Mouse (Mus musculus): ENCODE data around the gene Ell3. TPM values are rescaled to one million over a fixed set of nuclear protein-coding genes. Genes with fewer than 3 reads are reported as not detected.

The Ell3 gene
- polyA plus RNA-seq, 1 experiment from 2014 or later: 3.5 TPM

DNA sequence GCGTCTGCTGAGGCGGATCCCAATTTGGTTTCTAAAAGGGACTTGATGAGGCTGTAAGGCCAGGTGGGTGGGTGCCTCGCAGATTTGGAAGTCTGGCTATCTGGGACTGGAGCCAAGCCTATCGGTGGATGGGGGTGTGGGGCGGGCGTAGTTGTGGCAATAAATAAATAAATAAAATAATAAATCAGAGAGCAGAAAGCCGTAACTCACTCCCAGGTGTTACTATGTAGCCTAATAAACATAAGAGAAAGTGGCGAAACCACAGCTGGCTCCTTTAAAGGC lies 1.1 kb downstream of the Ell3 start:
- Histone ChIP-seq H3K4me1 (peaks cover 25% of the 10 kb centered on the region), H3K27ac (no peak overlapping the region), H3K4me3 (peak overlapping the region; percentile 70), H3K27me3 (ENCODE audit: insufficient read depth, poor library complexity, severe bottlenecking) (peaks cover 15% of the 10 kb centered on the region), H3K9me3 (no peaks in the 10 kb centered on the region), H3K36me3 (peaks cover 15% of the 10 kb centered on the region)
- no peak for DNase-seq (ENCODE audit: low spot score)
- WGBS: 24% methylated on average over 8 of the region's 8 CpGs

DNA sequence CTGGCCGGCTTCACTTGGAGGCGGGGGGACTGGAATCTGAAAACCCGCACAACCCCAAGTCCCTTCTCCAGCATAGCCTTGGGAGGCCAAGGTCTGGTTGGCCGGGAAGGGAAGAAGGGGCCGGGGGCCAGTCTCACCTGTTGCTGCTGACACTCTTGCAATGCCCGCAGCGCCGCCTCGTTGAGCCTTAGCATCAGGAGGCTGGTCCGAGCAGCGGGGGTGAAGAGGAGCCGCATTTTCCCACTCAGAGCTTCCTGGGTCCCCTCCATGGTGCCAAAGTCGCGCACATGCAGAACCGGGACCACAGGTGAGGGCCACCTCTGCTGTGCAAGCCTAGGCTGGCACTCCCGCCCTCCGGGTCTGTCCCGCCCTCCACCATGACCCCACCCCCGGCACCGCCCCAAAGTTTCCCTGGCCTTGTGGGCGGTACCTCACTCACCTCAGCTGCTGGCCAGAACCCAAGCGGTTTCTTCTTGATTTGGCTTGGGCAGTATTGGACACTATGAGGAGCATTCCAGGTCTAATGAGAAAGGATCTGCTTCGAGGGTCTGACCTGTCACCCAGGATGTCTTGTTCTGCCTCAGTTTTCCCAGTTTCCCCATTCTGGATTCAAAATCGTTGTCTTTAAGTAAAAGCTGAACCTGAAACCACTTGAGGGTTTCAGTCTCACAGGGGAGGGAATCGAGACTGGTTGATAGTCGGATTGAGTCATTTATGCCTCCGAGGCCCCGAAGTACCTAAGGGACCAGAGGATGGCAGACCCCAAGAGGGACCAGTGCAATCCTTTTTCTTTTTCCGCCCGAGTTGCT lies 1.6 kb downstream of the Ell3 start:
- Histone ChIP-seq H3K36me3 (peaks cover 21% of the 10 kb centered on the region), H3K9me3 (no peaks in the 10 kb centered on the region), H3K27me3 (ENCODE audit: insufficient read depth, poor library complexity, severe bottlenecking) (peaks cover 15% of the 10 kb centered on the region), H3K27ac (peak overlapping the region; percentile 38), H3K4me1 (peaks cover 21% of the 10 kb centered on the region), H3K4me3 (peak overlapping the region; percentile 70)
- WGBS: 1% methylated on average over 30 of the region's 30 CpGs
- DNase-seq (ENCODE audit: low spot score): peak; percentile 91

DNA sequence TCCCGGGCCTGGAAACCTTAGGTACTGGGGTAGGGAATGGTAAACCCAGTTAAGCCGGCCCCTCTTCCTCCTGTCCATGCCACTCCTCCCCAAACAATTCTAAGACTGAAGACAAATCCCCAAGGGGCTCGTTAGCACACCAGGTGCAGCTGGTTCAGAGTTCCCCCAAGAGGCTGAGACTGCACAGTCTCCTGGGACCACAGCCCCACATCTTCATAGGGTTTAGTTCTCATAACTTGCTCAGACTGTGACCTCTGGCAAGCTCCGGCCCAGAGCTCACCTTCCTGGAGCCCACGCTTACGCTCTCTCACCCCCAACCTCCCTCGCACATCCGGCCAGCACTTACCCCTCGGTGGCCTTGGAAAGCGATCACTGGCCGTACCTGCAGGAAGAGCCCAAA lies 2.3 kb downstream of the Ell3 start:
- H3K27ac ChIP-seq: peak overlapping the region; percentile 38
- WGBS: 10% methylated on average over 11 of the region's 11 CpGs

DNA sequence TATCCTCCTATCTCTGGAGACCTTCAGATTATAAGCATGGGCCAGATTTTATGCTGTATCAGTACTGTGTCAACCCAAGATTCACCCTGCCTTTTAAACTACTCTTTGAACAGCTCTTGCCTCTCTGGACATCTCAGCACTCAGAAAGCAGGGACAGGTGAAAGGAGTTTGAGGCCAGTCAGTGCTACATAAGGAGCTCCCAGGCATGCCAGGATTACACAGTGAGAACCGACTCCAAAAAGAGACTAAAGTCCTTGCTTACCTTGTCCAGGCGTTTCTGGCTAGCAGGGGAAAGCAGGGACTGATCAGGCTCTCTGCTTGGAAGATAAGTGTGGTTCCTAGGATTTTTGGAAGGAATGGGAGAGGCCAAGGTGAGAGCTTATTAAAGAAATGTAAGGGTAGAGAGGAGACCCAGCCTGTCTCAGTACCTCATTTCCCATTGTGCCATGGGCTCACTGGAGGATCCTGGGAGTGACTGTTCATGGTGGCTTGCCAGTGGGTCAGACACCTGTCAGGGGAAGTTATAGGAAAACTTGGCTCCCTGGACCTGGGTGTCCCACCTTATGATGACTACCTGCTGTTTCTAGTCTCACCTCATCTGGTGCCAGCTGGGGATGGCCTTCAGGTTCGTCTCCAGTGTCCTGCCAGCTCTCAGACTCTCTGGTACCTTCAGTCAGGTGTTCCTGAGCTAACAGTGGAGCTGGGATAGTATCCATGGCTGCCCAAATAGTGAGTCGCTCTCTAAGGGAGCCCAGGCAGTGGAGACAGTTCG lies 3.1 kb downstream of the Ell3 start:
- H3K4me3 ChIP-seq: no peak overlapping the region
- WGBS: 47% methylated on average over 5 of the region's 5 CpGs
- H3K27ac ChIP-seq: no peak overlapping the region
- H3K36me3 ChIP-seq: peaks cover 33% of the 10 kb centered on the region
- peak; percentile 70 for DNase-seq (ENCODE audit: low spot score)
- H3K4me1 ChIP-seq: peaks cover 21% of the 10 kb centered on the region
- no peaks in the 10 kb centered on the region for H3K9me3 ChIP-seq
- peaks cover 15% of the 10 kb centered on the region for H3K27me3 ChIP-seq (ENCODE audit: insufficient read depth, poor library complexity, severe bottlenecking)

More for the DNA sequence above, 2.3 kb downstream of the Ell3 start:
- no peaks in the 10 kb centered on the region for H3K9me3 ChIP-seq
- peaks cover 15% of the 10 kb centered on the region for H3K27me3 ChIP-seq (ENCODE audit: insufficient read depth, poor library complexity, severe bottlenecking)
- peaks cover 28% of the 10 kb centered on the region for H3K36me3 ChIP-seq
- peaks cover 21% of the 10 kb centered on the region for H3K4me1 ChIP-seq
- DNase-seq (ENCODE audit: low spot score): peak; percentile 57
- peak overlapping the region; percentile 70 for H3K4me3 ChIP-seq

DNA sequence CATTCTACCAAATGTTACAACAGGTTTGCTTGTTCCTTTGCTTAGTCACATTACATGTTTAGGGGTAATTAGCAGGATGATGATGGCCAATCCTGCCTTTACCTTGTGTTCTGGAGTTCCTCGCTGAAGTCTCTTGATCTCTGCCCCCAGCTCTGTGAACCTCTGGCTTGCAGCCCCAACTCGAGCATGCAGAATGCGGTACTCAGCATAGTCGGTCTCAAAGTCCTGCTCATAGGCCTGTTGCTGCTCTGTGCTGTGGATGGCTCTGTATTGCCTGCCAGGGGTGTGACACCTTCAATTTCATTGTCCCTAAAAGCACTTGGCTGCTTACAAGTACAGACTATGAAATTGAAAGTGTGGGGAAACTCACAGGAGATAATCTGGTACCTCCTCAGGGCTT lies 4.3 kb downstream of the Ell3 start:
- Histone ChIP-seq H3K4me1 (peaks cover 21% of the 10 kb centered on the region), H3K27ac (no peak overlapping the region), H3K9me3 (no peaks in the 10 kb centered on the region), H3K27me3 (ENCODE audit: insufficient read depth, poor library complexity, severe bottlenecking) (peaks cover 15% of the 10 kb centered on the region), H3K4me3 (no peak overlapping the region), H3K36me3 (peaks cover 46% of the 10 kb centered on the region)
- no peak for DNase-seq (ENCODE audit: low spot score)
- 68% methylated on average over 4 of the region's 4 CpGs for WGBS

DNA sequence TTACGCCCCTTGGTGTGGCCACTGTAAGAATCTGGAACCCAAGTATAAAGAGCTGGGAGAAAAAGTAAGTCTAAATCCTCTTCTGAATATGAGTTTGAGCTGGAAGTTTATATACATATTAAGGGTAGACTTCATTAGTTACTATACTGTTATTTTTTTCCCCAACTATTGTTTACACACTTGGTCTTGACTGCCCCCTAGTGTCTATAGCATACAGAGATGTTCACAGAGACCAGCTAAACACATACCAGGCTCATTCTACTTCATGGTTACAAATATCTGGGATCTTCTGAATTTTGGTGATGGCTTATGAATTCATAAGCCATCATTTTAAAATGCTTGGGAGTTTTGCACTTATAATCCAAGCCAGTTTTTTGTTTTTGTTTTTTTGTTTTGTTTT lies 9.2 kb downstream of the Ell3 start:
- Histone ChIP-seq H3K4me3 (no peak overlapping the region), H3K36me3 (peaks cover 95% of the 10 kb centered on the region), H3K9me3 (no peaks in the 10 kb centered on the region), H3K27me3 (ENCODE audit: insufficient read depth, poor library complexity, severe bottlenecking) (no peaks in the 10 kb centered on the region), H3K27ac (no peak overlapping the region), H3K4me1 (no peaks in the 10 kb centered on the region)
- DNase-seq (ENCODE audit: low spot score): no peak
- 87% methylated on average over 1 of the region's 1 CpGs for WGBS

GRCm38 (mm10) chr2:121425890-121426289 lies 18.2 kb downstream of the Ell3 start:
- peaks cover 96% of the 10 kb centered on the region for H3K36me3 ChIP-seq
- DNase-seq (ENCODE audit: low spot score): no peak
- 88% methylated on average over 2 of the region's 2 CpGs for WGBS

GRCm38 (mm10) chr2:121423166-121423565 lies 20.9 kb downstream of the Ell3 start:
- H3K27me3 ChIP-seq (ENCODE audit: insufficient read depth, poor library complexity, severe bottlenecking): no peaks in the 10 kb centered on the region
- WGBS: 92% methylated on average over 2 of the region's 2 CpGs
- no peak overlapping the region for H3K4me3 ChIP-seq
- H3K4me1 ChIP-seq: no peaks in the 10 kb centered on the region
- H3K36me3 ChIP-seq: peaks cover 92% of the 10 kb centered on the region
- H3K9me3 ChIP-seq: no peaks in the 10 kb centered on the region
- no peak for DNase-seq (ENCODE audit: low spot score)
- H3K27ac ChIP-seq: no peak overlapping the region

More at GRCm38 (mm10) chr2:121425890-121426289, 18.2 kb downstream of the Ell3 start:
- H3K4me3 ChIP-seq: no peak overlapping the region
- H3K4me1 ChIP-seq: no peaks in the 10 kb centered on the region
- H3K9me3 ChIP-seq: no peaks in the 10 kb centered on the region
- H3K27ac ChIP-seq: no peak overlapping the region
- H3K27me3 ChIP-seq (ENCODE audit: insufficient read depth, poor library complexity, severe bottlenecking): no peaks in the 10 kb centered on the region

- no peak for DNase-seq (ENCODE audit: low spot score)
- no peaks in the 10 kb centered on the region for H3K9me3 ChIP-seq
- H3K4me3 ChIP-seq: no peak overlapping the region
- H3K27ac ChIP-seq: no peak overlapping the region
- H3K4me1 ChIP-seq: peaks cover 20% of the 10 kb centered on the region; the same call in 1 of the 2 replicates
- H3K36me3 ChIP-seq: peaks cover 67% of the 10 kb centered on the region
- H3K27me3 ChIP-seq (ENCODE audit: insufficient read depth, poor library complexity, severe bottlenecking): no peaks in the 10 kb centered on the region
- WGBS: 90% methylated on average over 3 of the region's 3 CpGs
Measured at GRCm38 (mm10) chr2:121418476-121418875, 25.6 kb downstream of the Ell3 start.

DNA sequence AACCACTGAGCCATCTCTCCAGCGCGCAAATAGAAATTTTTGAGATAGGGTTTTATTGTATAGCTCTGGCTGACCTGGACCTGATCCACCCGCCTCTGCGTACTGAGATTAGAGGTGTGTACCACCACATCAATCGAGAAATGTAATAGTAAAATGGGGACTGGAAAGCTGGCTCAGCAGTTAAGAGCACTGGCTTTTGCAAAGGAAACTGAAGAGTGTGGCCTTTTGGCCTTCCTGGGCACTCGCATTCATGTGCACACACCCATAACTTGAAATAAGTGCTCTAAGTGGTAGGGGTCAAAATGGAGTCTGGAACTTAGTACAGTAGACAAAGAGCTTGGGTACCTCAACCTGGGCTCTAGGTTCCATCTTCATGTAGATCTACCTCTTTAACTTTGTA lies 27.7 kb downstream of the Ell3 start:
- Histone ChIP-seq H3K27ac (no peak overlapping the region), H3K4me1 (peaks cover 24% of the 10 kb centered on the region; the same call in 1 of the 2 replicates), H3K27me3 (ENCODE audit: insufficient read depth, poor library complexity, severe bottlenecking) (no peaks in the 10 kb centered on the region), H3K36me3 (peaks cover 47% of the 10 kb centered on the region), H3K4me3 (0 out of 2 replicates have a peak overlapping the region, but pooled peaks have one; percentile 15), H3K9me3 (no peaks in the 10 kb centered on the region)
- 88% methylated on average over 6 of the region's 6 CpGs for WGBS
- no peak for DNase-seq (ENCODE audit: low spot score)

GRCm38 (mm10) chr2:121415591-121415990 lies 28.5 kb downstream of the Ell3 start:
- peak overlapping the region; percentile 99 for H3K4me3 ChIP-seq
- peaks cover 40% of the 10 kb centered on the region for H3K36me3 ChIP-seq
- 78% methylated on average over 3 of the region's 3 CpGs for WGBS
- H3K9me3 ChIP-seq: no peaks in the 10 kb centered on the region
- no peak for DNase-seq (ENCODE audit: low spot score)
- H3K4me1 ChIP-seq: peaks cover 24% of the 10 kb centered on the region; the same call in 1 of the 2 replicates
- H3K27me3 ChIP-seq (ENCODE audit: insufficient read depth, poor library complexity, severe bottlenecking): no peaks in the 10 kb centered on the region
- no peak overlapping the region for H3K27ac ChIP-seq

- 51% methylated on average over 3 of the region's 3 CpGs for WGBS
- Histone ChIP-seq H3K4me1 (peaks cover 24% of the 10 kb centered on the region; the same call in 1 of the 2 replicates), H3K36me3 (peaks cover 38% of the 10 kb centered on the region), H3K27ac (0 out of 2 replicates have a peak overlapping the region, but pooled peaks have one; percentile 99), H3K27me3 (ENCODE audit: insufficient read depth, poor library complexity, severe bottlenecking) (no peaks in the 10 kb centered on the region), H3K4me3 (peak overlapping the region; percentile 99), H3K9me3 (no peaks in the 10 kb centered on the region)
- no peak for DNase-seq (ENCODE audit: low spot score)
Measured at GRCm38 (mm10) chr2:121415103-121415502, 29.0 kb downstream of the Ell3 start.

- Histone ChIP-seq H3K4me1 (peaks cover 24% of the 10 kb centered on the region; the same call in 1 of the 2 replicates), H3K9me3 (no peaks in the 10 kb centered on the region), H3K36me3 (peaks cover 31% of the 10 kb centered on the region), H3K27me3 (ENCODE audit: insufficient read depth, poor library complexity, severe bottlenecking) (no peaks in the 10 kb centered on the region), H3K27ac (peak overlapping the region; percentile 99), H3K4me3 (peak overlapping the region; percentile 99)
- DNase-seq (ENCODE audit: low spot score): peak; percentile 84
- WGBS: under 1% methylated on average over 32 of the region's 32 CpGs
Measured at GRCm38 (mm10) chr2:121414139-121414685, 29.9 kb downstream of the Ell3 start.

Measured in heart, embryonic 10.5 days (tissue).